Mouse (Mus musculus) macrophage (primary cell): ENCODE measurements around the gene Ccdc171. TPM values are rescaled to one million over a fixed set of nuclear protein-coding genes. Genes with fewer than 3 reads are reported as not detected.

Source experiments
- H3K27ac ChIP-seq: fragments of 350-480 bp; formaldehyde crosslinking; 2 replicates; pipeline ENCODE4 v1.9.0; 2021
- H3K36me3 ChIP-seq: fragments of 350-480 bp; formaldehyde crosslinking; 2 replicates; pipeline ENCODE4 v1.9.0; 2021; ENCODE audit errors: inconsistent target
- H3K4me3 ChIP-seq: fragments of 350-480 bp; formaldehyde crosslinking; 2 replicates; pipeline ENCODE4 v1.9.0; 2021; ENCODE audit errors: inconsistent target
- H3K79me2 ChIP-seq: fragments of 350-480 bp; formaldehyde crosslinking; 2 replicates; pipeline ENCODE4 v1.9.0; 2021; ENCODE audit errors: inconsistent target
- WGBS: methylation state at CpG from one replicate; pipeline ENCODE4 v1.1.7; 2026; ENCODE audit warnings: inconsistent platforms; ENCODE audit not compliant: missing documents; 5-methylcytosine and 5-hydroxymethylcytosine counted together
- polyA plus RNA-seq: library from polyadenylated mRNA; stranded (reverse); fragments of 250-400 nt; gene quantifications from 3 replicates; pipeline ENCODE4 v1.2.4, GENCODE M21; 2018; ENCODE audit warnings: inconsistent platforms

Gene Ccdc171
- polyA plus RNA-seq, 1 experiment from 2014 or later = 1.3 TPM

GRCm38 (mm10) chr4:83739891-83740277 is 214.5 kb downstream of the Ccdc171 start:
- 94% methylated on average over 3 of the region's 4 CpGs for WGBS
- no peak overlapping the region for H3K27ac ChIP-seq

DNA sequence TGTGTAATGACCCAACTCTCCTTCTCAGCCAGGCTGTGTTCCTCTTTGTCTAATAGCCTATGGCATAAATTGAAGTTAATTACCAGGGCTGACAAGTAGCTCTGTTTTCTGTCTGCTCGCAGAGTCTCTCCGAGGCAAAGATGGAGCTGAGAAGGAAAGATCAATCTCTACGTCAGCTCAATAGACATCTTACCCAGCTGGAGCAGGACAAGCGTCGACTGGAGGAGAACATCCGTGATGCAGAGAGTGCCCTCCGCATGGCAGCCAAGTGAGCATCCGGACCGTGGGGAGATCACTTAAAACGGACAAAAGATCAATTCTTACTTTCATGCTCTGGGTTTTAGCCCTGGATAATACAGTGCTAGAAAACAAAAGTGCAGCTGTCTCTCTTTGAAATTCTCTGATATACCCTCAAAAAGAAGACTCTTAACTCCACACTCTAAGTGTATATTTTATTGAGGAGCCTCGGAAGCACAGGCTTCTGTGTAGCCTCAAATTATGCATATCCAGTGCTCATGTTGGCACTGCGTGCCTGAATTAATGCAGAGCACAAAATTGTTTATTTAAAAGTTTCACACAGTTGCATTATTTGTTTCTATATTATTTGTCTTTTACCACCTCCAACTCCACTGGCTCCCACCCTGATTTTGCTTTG is 217.6 kb downstream of the Ccdc171 start:
- 93% methylated on average over 12 of the region's 12 CpGs for WGBS
- Histone ChIP-seq H3K27ac (no peak overlapping the region), H3K36me3 (no peaks in the 10 kb centered on the region), H3K79me2 (no peaks in the 10 kb centered on the region), H3K4me3 (no peak overlapping the region)

More at GRCm38 (mm10) chr4:83739891-83740277, 214.5 kb downstream of the Ccdc171 start:
- Histone ChIP-seq H3K4me3 (no peak overlapping the region), H3K79me2 (no peaks in the 10 kb centered on the region), H3K36me3 (no peaks in the 10 kb centered on the region)

GRCm38 (mm10) chr4:83775136-83775535 is 249.8 kb downstream of the Ccdc171 start:
- Histone ChIP-seq H3K27ac (no peak overlapping the region), H3K36me3 (no peaks in the 10 kb centered on the region), H3K4me3 (no peak overlapping the region), H3K79me2 (no peaks in the 10 kb centered on the region)
- WGBS = 96% methylated on average over 6 of the region's 6 CpGs

GRCm38 (mm10) chr4:83780044-83780443 is 254.7 kb downstream of the Ccdc171 start:
- 100% methylated on average over 4 of the region's 4 CpGs for WGBS
- no peak overlapping the region for H3K4me3 ChIP-seq
- no peaks in the 10 kb centered on the region for H3K79me2 ChIP-seq
- H3K36me3 ChIP-seq = no peaks in the 10 kb centered on the region
- no peak overlapping the region for H3K27ac ChIP-seq

GRCm38 (mm10) chr4:83785115-83785514 is 259.8 kb downstream of the Ccdc171 start:
- Histone ChIP-seq H3K36me3 (no peaks in the 10 kb centered on the region), H3K4me3 (no peak overlapping the region), H3K79me2 (no peaks in the 10 kb centered on the region), H3K27ac (no peak overlapping the region)
- 7% methylated on average over 2 of the region's 2 CpGs for WGBS

- Histone ChIP-seq H3K27ac (no peak overlapping the region), H3K79me2 (no peaks in the 10 kb centered on the region), H3K4me3 (no peak overlapping the region), H3K36me3 (no peaks in the 10 kb centered on the region)
- WGBS = 94% methylated on average over 12 of the region's 13 CpGs
These were observed 266.5 kb downstream of the Ccdc171 start for GRCm38 (mm10) chr4:83791811-83792210.

- Histone ChIP-seq H3K79me2 (no peaks in the 10 kb centered on the region), H3K4me3 (no peak overlapping the region), H3K27ac (no peak overlapping the region), H3K36me3 (no peaks in the 10 kb centered on the region)
- 61% methylated on average over 9 of the region's 9 CpGs for WGBS
These were observed 269.1 kb downstream of the Ccdc171 start for GRCm38 (mm10) chr4:83794315-83794922.

DNA sequence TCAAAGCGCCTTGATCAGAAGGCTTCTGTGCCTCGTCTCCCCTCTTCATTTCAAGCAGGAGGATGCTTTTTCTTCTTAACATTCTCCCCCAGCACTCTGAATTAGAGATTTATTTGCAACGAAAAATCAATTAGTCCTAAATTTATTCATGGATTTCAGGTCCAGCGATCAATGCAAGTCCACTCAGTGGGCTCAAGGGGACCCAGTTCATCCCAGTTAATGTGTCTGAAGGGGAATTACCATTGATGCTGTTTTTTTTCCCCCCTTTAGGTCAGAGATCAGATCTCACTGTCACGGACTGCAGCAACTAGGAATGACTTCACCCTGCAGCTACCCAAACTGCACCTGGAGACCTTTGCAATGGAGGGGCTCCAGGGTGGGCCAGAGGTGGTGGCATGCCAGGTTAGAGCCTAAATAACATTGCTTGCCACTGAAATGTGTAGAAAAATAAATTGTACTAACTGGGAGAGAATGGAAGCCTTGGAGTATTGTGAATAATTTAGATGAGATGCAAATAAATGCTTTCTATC is 269.6 kb downstream of the Ccdc171 start:
- Histone ChIP-seq H3K27ac (no peak overlapping the region), H3K4me3 (no peak overlapping the region), H3K36me3 (no peaks in the 10 kb centered on the region), H3K79me2 (no peaks in the 10 kb centered on the region)
- WGBS = 96% methylated on average over 5 of the region's 5 CpGs

GRCm38 (mm10) chr4:83797976-83798375 is 272.6 kb downstream of the Ccdc171 start:
- Histone ChIP-seq H3K27ac (no peak overlapping the region), H3K79me2 (no peaks in the 10 kb centered on the region), H3K36me3 (no peaks in the 10 kb centered on the region), H3K4me3 (no peak overlapping the region)
- 79% methylated on average over 11 of the region's 14 CpGs for WGBS

DNA sequence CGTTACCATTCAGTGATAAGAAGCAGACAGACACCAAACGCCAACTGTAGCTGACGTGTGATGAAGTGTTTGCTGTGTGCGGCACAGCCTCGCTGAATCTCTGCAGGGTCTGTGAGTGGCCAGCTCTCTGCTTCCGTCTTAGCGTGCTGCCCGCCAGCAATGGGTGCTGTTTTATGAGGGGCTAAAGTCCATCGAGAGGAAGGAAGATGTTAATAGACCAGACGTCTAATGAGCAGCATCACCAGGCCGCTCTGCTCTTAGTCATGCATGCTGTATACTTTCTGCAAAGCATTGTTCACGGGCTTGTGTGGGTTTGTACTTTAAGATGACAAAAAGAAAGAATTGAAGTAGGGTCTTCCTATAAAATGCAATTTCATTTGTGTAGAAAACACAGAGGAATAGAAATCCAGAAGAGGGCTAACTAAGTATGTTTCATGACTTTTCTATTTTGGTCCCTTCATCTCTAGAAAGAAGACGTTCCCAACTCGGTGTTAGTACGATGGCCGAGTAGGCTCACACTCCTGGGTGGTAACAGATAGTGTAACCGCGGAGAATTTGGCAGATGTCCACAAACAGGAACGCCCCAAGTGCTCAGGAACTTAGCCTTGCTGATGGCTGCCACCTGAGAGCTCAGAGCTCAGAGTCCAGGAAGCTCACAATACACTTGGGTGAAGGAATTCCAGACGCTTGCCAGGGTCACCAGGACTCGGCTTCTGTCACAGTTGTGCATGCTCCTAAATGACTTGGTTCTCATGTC is 273.5 kb downstream of the Ccdc171 start:
- no peak overlapping the region for H3K27ac ChIP-seq
- WGBS = 91% methylated on average over 21 of the region's 21 CpGs
- no peaks in the 10 kb centered on the region for H3K79me2 ChIP-seq
- H3K36me3 ChIP-seq = no peaks in the 10 kb centered on the region
- no peak overlapping the region for H3K4me3 ChIP-seq

GRCm38 (mm10) chr4:83800402-83800801 is 275.1 kb downstream of the Ccdc171 start:
- Histone ChIP-seq H3K4me3 (no peak overlapping the region), H3K27ac (no peak overlapping the region), H3K79me2 (no peaks in the 10 kb centered on the region), H3K36me3 (no peaks in the 10 kb centered on the region)
- WGBS = 75% methylated on average over 3 of the region's 3 CpGs

GRCm38 (mm10) chr4:83816925-83817324 is 291.6 kb downstream of the Ccdc171 start:
- H3K4me3 ChIP-seq = no peak overlapping the region
- H3K36me3 ChIP-seq = no peaks in the 10 kb centered on the region
- H3K27ac ChIP-seq = no peak overlapping the region
- no peaks in the 10 kb centered on the region for H3K79me2 ChIP-seq
- 98% methylated on average over 4 of the region's 4 CpGs for WGBS

GRCm38 (mm10) chr4:83829718-83830459 is 304.5 kb downstream of the Ccdc171 start:
- Histone ChIP-seq H3K4me3 (no peak overlapping the region), H3K79me2 (no peaks in the 10 kb centered on the region), H3K27ac (no peak overlapping the region), H3K36me3 (no peaks in the 10 kb centered on the region)
- WGBS = 96% methylated on average over 4 of the region's 4 CpGs
